Mouse (Mus musculus): ENCODE results near the gene Arhgef15.
"Not testable (repeated sequence)": the region's sequence is repeated elsewhere in the genome, so short reads cannot be mapped to it uniquely, and the experiment has no call there.

DNA sequence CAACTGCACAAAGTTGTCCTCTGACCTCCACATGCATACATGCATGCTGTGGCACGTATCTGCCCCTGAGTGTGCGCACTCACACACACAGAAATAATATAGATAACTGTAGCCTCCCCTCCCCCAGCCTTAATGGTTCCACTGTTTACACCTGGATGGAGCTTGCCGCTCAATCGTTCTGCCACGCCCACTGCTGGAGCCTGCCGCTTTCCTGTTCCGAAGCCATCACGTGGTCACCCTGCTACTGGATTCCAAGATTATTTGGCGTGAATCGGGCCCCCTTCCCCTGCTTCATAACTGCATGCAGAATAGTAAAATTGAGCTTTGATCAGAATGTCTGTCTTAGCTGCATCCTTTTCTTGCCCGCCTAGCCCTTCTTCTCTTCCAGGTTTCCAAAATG lies 4.9 kb upstream of the Arhgef15 start:
- not testable (repeated sequence) for TF ChIP-seq POLR2A (IDR thresholded peaks at IDR 0.05; ENCODE audit: borderline replicate concordance, low read depth, low read length); CTCF (IDR thresholded peaks at IDR 0.05; ENCODE audit: low read depth, low read length)
